Mouse (Mus musculus) neural tube, embryonic 11.5 days (tissue): ENCODE results near the gene Evc2. TPM values are rescaled to one million over a fixed set of nuclear protein-coding genes. Genes with fewer than 3 reads are reported as not detected.

Experiments
- ATAC-seq: fragments of 200-750 bp; cut with Nextera tagmentation; 2 replicates; pipeline ENCODE4 v1.8.0; 2017; ENCODE audit warnings: moderate number of reproducible peaks, mild to moderate bottlenecking, moderate TSS enrichment, moderate library complexity; ENCODE audit not compliant: insufficient read depth, low FRiP score, low TSS enrichment
- DNase-seq: peaks from one replicate; pipeline ENCODE4 v3.0.0-alpha.2; 2015; ENCODE audit warnings: low spot score
- H3K27ac ChIP-seq: fragments of 300-500 bp; sonication (generic); 2 replicates; pipeline ENCODE4 v1.5.1; 2014; ENCODE audit warnings: low read depth, mild to moderate bottlenecking, low read length
- H3K27me3 ChIP-seq: fragments of 300-500 bp; sonication (generic); 2 replicates; pipeline ENCODE4 v1.6.1; 2014; ENCODE audit warnings: mild to moderate bottlenecking, low read length, mixed read lengths; ENCODE audit not compliant: control insufficient read depth, insufficient read depth
- H3K36me3 ChIP-seq: fragments of 300-500 bp; sonication (generic); 2 replicates; pipeline ENCODE4 v1.6.1; 2014; ENCODE audit warnings: mild to moderate bottlenecking, low read length, moderate library complexity, mixed read lengths; ENCODE audit not compliant: control insufficient read depth, insufficient read depth
- H3K4me1 ChIP-seq: fragments of 300-500 bp; sonication (generic); 2 replicates; pipeline ENCODE4 v1.6.1; 2014; ENCODE audit warnings: low read length, mixed read lengths; ENCODE audit not compliant: control insufficient read depth, insufficient read depth
- H3K4me2 ChIP-seq: fragments of 300-500 bp; sonication (generic); 2 replicates; pipeline ENCODE4 v1.6.1; 2014; ENCODE audit warnings: low read depth, mild to moderate bottlenecking, moderate library complexity
- H3K4me3 ChIP-seq: fragments of 300-500 bp; sonication (generic); 2 replicates; pipeline ENCODE4 v1.5.1; 2014; ENCODE audit warnings: low read depth, low read length
- H3K9ac ChIP-seq: fragments of 300-500 bp; sonication (generic); 2 replicates; pipeline ENCODE4 v1.6.1; 2014; ENCODE audit warnings: mild to moderate bottlenecking, low read length
- H3K9me3 ChIP-seq: fragments of 300-500 bp; sonication (generic); 2 replicates; pipeline ENCODE4 v1.6.1; 2016; ENCODE audit warnings: low read length; ENCODE audit not compliant: control insufficient read depth
- WGBS: fragments of 180-500 bp; shearing (Covaris S2); extraction: QIAGEN DNeasy Blood & Tissue Kit; methylation state at CpG from one replicate; pipeline ENCODE4 v1.1.7; 2014; 5-methylcytosine and 5-hydroxymethylcytosine counted together
- polyA plus RNA-seq: library from polyadenylated mRNA; unstranded; fragments of >200 nt; fragmentation: Nextera tagmentation; extraction: Ambion mirVana; gene quantifications from 2 replicates; pipeline ENCODE4 v1.2.1, GENCODE M21; 2014

Evc2 gene
- polyA plus RNA-seq, 1 experiment from 2014 or later = 13.5 TPM

- WGBS = 88% methylated on average over 4 of the region's 4 CpGs
Observed at GRCm38 (mm10) chr5:37471584-37471983, 133.3 kb downstream of the Evc2 start.

GRCm38 (mm10) chr5:37472025-37472608, 133.8 kb downstream of the Evc2 start:
- H3K9ac ChIP-seq = no peak overlapping the region
- ATAC-seq (no peak), DNase-seq (no peak)
- H3K4me1 ChIP-seq = no peaks in the 10 kb centered on the region
- no peaks in the 10 kb centered on the region for H3K27me3 ChIP-seq
- no peaks in the 10 kb centered on the region for H3K36me3 ChIP-seq
- 70% methylated on average over 3 of the region's 3 CpGs for WGBS
- no peak overlapping the region for H3K27ac ChIP-seq
- no peak overlapping the region for H3K4me3 ChIP-seq
- no peak overlapping the region for H3K4me2 ChIP-seq
- H3K9me3 ChIP-seq = no peaks in the 10 kb centered on the region

More at GRCm38 (mm10) chr5:37471584-37471983, 133.3 kb downstream of the Evc2 start:
- no peak for ATAC-seq
- no peaks in the 10 kb centered on the region for H3K36me3 ChIP-seq
- no peak overlapping the region for H3K4me2 ChIP-seq
- H3K9ac ChIP-seq = no peak overlapping the region
- no peak overlapping the region for H3K27ac ChIP-seq
- DNase-seq = no peak
- H3K4me3 ChIP-seq = no peak overlapping the region
- no peaks in the 10 kb centered on the region for H3K9me3 ChIP-seq
- H3K27me3 ChIP-seq = no peaks in the 10 kb centered on the region
- H3K4me1 ChIP-seq = no peaks in the 10 kb centered on the region

Other genes with a start within 250 kb of the Evc2 start
- gene Crmp1, start 96.6 kb upstream of the Evc2 start, polyA plus RNA-seq = 472 and 565 TPM in 2 replicates
- 12.9 and 13.6 TPM in 2 replicates for gene Evc, start 1.6 kb upstream of the Evc2 start, polyA plus RNA-seq